Mouse (Mus musculus): Measurements from ENCODE around the gene Coq9. TPM values are rescaled to one million over a fixed set of nuclear protein-coding genes. Genes with fewer than 3 reads are reported as not detected.

The Coq9 gene
- polyA plus RNA-seq, 1 experiment from 2014 or later = 79.4 TPM

DNA sequence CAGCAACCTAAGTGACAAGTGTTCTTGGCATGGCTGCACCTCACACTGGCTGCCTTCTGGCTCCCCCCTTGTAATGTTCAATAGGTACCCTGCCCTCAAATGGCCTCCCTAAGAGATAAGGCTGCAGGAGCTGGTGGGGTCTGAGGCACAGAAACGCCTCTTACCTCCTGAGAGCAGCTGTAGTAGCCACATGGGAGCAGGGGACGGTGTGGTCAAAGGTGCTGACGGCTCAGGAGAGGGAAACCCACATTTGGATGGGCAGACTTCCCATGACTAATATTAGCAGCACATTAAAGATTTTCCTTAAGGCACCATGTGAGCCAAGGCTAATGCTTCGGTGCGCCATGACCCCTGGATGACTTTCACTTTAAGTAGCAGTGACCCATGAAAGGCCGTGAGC lies 62.5 kb downstream of the Coq9 start:
- no peak overlapping the region for H3K9ac ChIP-seq (ENCODE audit: low read depth, low read length)
- peak overlapping the region; percentile 51 for H3K4me2 ChIP-seq (replicated peaks; ENCODE audit: low read depth)
- no peaks in the 10 kb centered on the region for H3K9me3 ChIP-seq (ENCODE audit: control insufficient read depth)
- no peaks in the 10 kb centered on the region for H3K27me3 ChIP-seq (replicated peaks; ENCODE audit: control insufficient read depth, insufficient read depth, low read length)
- no peak for ATAC-seq
- no peak overlapping the region for H3K4me3 ChIP-seq (ENCODE audit: low read depth, low read length)
- H3K4me1 ChIP-seq (replicated peaks; ENCODE audit: control insufficient read depth, insufficient read depth, low read length) = peaks cover 14% of the 10 kb centered on the region
- peak overlapping the region; percentile 73 for H3K27ac ChIP-seq (ENCODE audit: low read depth, low read length)
- no peak for TF ChIP-seq CTCF (IDR thresholded peaks at IDR 0.05; ENCODE audit: low read depth)
- WGBS = 25% methylated on average over 6 of the region's 6 CpGs
- H3K36me3 ChIP-seq (ENCODE audit: control insufficient read depth, insufficient read depth) = no peaks in the 10 kb centered on the region; the same call in 1 of the 2 replicates

GRCm38 (mm10) chr8:94901031-94901430 lies 62.9 kb downstream of the Coq9 start:
- H3K4me1 ChIP-seq (replicated peaks; ENCODE audit: control insufficient read depth, insufficient read depth, low read length) = peaks cover 14% of the 10 kb centered on the region
- peak overlapping the region; percentile 51 for H3K4me2 ChIP-seq (replicated peaks; ENCODE audit: low read depth)
- no peak overlapping the region for H3K4me3 ChIP-seq (ENCODE audit: low read depth, low read length)
- 14% methylated on average over 5 of the region's 5 CpGs for WGBS
- H3K36me3 ChIP-seq (ENCODE audit: control insufficient read depth, insufficient read depth) = peaks cover 1% of the 10 kb centered on the region
- H3K27me3 ChIP-seq (replicated peaks; ENCODE audit: control insufficient read depth, insufficient read depth, low read length) = no peaks in the 10 kb centered on the region
- peak; percentile 31 for ATAC-seq
- no peak overlapping the region for H3K9ac ChIP-seq (ENCODE audit: low read depth, low read length)
- TF ChIP-seq CTCF (IDR thresholded peaks at IDR 0.05; ENCODE audit: low read depth) = no peak
- no peaks in the 10 kb centered on the region for H3K9me3 ChIP-seq (ENCODE audit: control insufficient read depth)
- H3K27ac ChIP-seq (ENCODE audit: low read depth, low read length) = peak overlapping the region; percentile 73

DNA sequence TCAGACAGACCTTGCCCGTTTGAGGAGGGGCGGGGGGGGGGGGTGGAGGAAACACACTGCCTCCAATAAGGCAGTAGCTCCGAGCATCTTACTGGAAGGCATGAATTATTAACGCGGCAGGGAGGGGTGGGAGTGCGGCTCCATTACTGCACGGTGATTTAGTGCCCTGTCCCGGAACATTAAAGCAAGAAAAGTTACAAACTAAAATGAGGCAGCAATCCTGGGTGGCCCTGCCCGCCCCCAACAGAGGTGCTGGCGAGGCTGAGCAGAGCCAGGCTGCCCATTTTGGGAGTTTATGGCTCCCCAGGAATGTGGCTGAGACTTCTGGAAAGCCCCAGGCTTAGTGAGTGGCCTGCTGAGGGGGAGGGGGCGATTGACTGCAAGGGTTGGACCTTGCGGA lies 65.6 kb downstream of the Coq9 start:
- Histone ChIP-seq H3K27me3 (replicated peaks; ENCODE audit: control insufficient read depth, insufficient read depth, low read length) (no peaks in the 10 kb centered on the region), H3K4me1 (replicated peaks; ENCODE audit: control insufficient read depth, insufficient read depth, low read length) (peaks cover 14% of the 10 kb centered on the region), H3K4me2 (replicated peaks; ENCODE audit: low read depth) (no peak overlapping the region), H3K36me3 (ENCODE audit: control insufficient read depth, insufficient read depth) (peaks cover 8% of the 10 kb centered on the region), H3K27ac (ENCODE audit: low read depth, low read length) (no peak overlapping the region), H3K9ac (ENCODE audit: low read depth, low read length) (no peak overlapping the region), H3K4me3 (ENCODE audit: low read depth, low read length) (no peak overlapping the region), H3K9me3 (ENCODE audit: control insufficient read depth) (no peaks in the 10 kb centered on the region)
- WGBS = 45% methylated on average over 12 of the region's 12 CpGs
- ATAC-seq = no peak
- no peak for TF ChIP-seq CTCF (IDR thresholded peaks at IDR 0.05; ENCODE audit: low read depth)

Other genes with a start within 250 kb of the Coq9 start
- 17.5 and 19.1 TPM in 2 replicates for gene Rspry1, start 236.4 kb upstream of the Coq9 start, polyA plus RNA-seq (2015; fragmentation: Nextera tagmentation; extraction: Ambion mirVana)
- 44.5 and 57.0 TPM in 2 replicates for gene Fam192a, start 236.3 kb upstream of the Coq9 start, polyA plus RNA-seq (2015; fragmentation: Nextera tagmentation; extraction: Ambion mirVana)
- 78.3 and 79.0 TPM in 2 replicates for gene Arl2bp, start 171.7 kb upstream of the Coq9 start, polyA plus RNA-seq (2015; fragmentation: Nextera tagmentation; extraction: Ambion mirVana)
- gene Pllp, start 142.0 kb upstream of the Coq9 start, polyA plus RNA-seq (2015; fragmentation: Nextera tagmentation; extraction: Ambion mirVana) = 25.3 and 26.3 TPM in 2 replicates
- 0.05 TPM in 1 of 2 replicates, not detected in the other for gene Ccl22, start 92.7 kb upstream of the Coq9 start, polyA plus RNA-seq (2015; fragmentation: Nextera tagmentation; extraction: Ambion mirVana)
- 91.8 and 95.5 TPM in 2 replicates for gene Cx3cl1, start 66.3 kb upstream of the Coq9 start, polyA plus RNA-seq (2015; fragmentation: Nextera tagmentation; extraction: Ambion mirVana)
- gene Ccl17, start 27.9 kb upstream of the Coq9 start, polyA plus RNA-seq (2015; fragmentation: Nextera tagmentation; extraction: Ambion mirVana) = 1.2 and 1.3 TPM in 2 replicates
- 88.1 and 95.1 TPM in 2 replicates for gene Ciapin1, start within 50 bp of the Coq9 start, polyA plus RNA-seq (2015; fragmentation: Nextera tagmentation; extraction: Ambion mirVana)
- 70.4 and 75.1 TPM in 2 replicates for gene Polr2c, start 19.1 kb downstream of the Coq9 start, polyA plus RNA-seq (2015; fragmentation: Nextera tagmentation; extraction: Ambion mirVana)
- 51.0 and 52.1 TPM in 2 replicates for gene Dok4, start 38.0 kb downstream of the Coq9 start, polyA plus RNA-seq (2015; fragmentation: Nextera tagmentation; extraction: Ambion mirVana)
- gene Ccdc102a, start 79.8 kb downstream of the Coq9 start, polyA plus RNA-seq (2015; fragmentation: Nextera tagmentation; extraction: Ambion mirVana) = 7.2 and 7.7 TPM in 2 replicates
- gene Adgrg5, start 85.4 kb downstream of the Coq9 start, polyA plus RNA-seq (2015; fragmentation: Nextera tagmentation; extraction: Ambion mirVana) = 1.3 and 1.5 TPM in 2 replicates
- 22.3 and 22.7 TPM in 2 replicates for gene Adgrg1, start 136.4 kb downstream of the Coq9 start, polyA plus RNA-seq (2015; fragmentation: Nextera tagmentation; extraction: Ambion mirVana)
- 4.2 and 4.7 TPM in 2 replicates for gene Adgrg3, start 179.4 kb downstream of the Coq9 start, polyA plus RNA-seq (2015; fragmentation: Nextera tagmentation; extraction: Ambion mirVana)
- not detected in 2 replicates for gene Drc7, start 216.8 kb downstream of the Coq9 start, polyA plus RNA-seq (2015; fragmentation: Nextera tagmentation; extraction: Ambion mirVana)
- 12.7 and 14.2 TPM in 2 replicates for gene Katnb1, start 242.9 kb downstream of the Coq9 start, polyA plus RNA-seq (2015; fragmentation: Nextera tagmentation; extraction: Ambion mirVana)